In the genomic region with DNA sequence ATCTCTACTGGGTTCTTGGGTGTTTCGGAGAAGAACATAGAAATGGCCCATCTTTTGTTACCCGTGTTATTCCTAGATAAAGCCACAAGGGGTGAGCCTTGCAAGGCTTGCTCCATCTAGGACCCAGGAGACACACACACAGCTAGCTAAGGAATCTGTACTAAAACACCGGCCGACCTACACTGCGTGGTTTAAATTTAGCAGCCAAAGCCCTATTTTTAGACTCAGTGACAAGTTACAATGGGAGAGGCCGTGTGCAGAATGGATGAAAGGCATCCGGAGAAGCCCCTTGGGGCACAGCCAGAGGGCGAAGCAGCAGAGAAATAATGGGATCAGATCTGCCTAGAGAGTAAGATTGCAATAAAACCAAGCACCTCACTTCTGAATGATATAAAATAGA, we compare ENCODE assay signal across 9 mouse cellular contexts.
DNase-seq lines count a peak whose midpoint lies in the region; ATAC-seq and TF ChIP-seq lines count a peak whose summit lies in the region.
"Had no signal": no experiment of that assay in that cellular context is flagged by ENCODE, and none has a peak within 500 bp of the region (broad histone marks: within the 10 kb centered on the region; RNA-seq: fewer than 3 reads in every experiment).

No protein-coding gene starts in this region.

- H3K9me3 ChIP-seq in kidney, embryonic 15.5 days (replicated peaks), result no peaks in the 10 kb centered on the region
- no peaks in the 10 kb centered on the region for H3K9me3 ChIP-seq in embryonic facial prominence, embryonic 13.5 days
- no peaks in the 10 kb centered on the region for H3K9me3 ChIP-seq in intestine, postnatal 0 days (ENCODE audit: control insufficient read depth)

- H3K27me3 ChIP-seq in kidney, embryonic 15.5 days, result no peaks in the 10 kb centered on the region
- no peaks in the 10 kb centered on the region for H3K27me3 ChIP-seq in embryonic facial prominence, embryonic 13.5 days
- H3K27me3 ChIP-seq in intestine, postnatal 0 days (replicated peaks; ENCODE audit: control insufficient read depth, insufficient read depth, low read length), result no peaks in the 10 kb centered on the region

- H3K9ac ChIP-seq in kidney, embryonic 15.5 days, result no peak overlapping the region
- no peak overlapping the region for H3K9ac ChIP-seq in embryonic facial prominence, embryonic 13.5 days
- no peak overlapping the region for H3K9ac ChIP-seq in intestine, postnatal 0 days (ENCODE audit: low read depth, low read length)

- H3K4me2 ChIP-seq in kidney, embryonic 15.5 days, result no peak overlapping the region
- no peak overlapping the region for H3K4me2 ChIP-seq in embryonic facial prominence, embryonic 13.5 days
- H3K4me2 ChIP-seq in intestine, postnatal 0 days (replicated peaks; ENCODE audit: low read depth), result no peak overlapping the region

- peak; percentile 33 for TF ChIP-seq CTCF in intestine, postnatal 0 days (IDR thresholded peaks at IDR 0.05; ENCODE audit: low read depth)

- H3K36me3 ChIP-seq in kidney, embryonic 15.5 days, result no peaks in the 10 kb centered on the region
- H3K36me3 ChIP-seq in embryonic facial prominence, embryonic 13.5 days, result no peaks in the 10 kb centered on the region
- H3K36me3 ChIP-seq in intestine, postnatal 0 days (ENCODE audit: control insufficient read depth, insufficient read depth), result no peaks in the 10 kb centered on the region

- no peak overlapping the region for H3K4me3 ChIP-seq in kidney, embryonic 15.5 days (replicated peaks)
- no peak overlapping the region for H3K4me3 ChIP-seq in embryonic facial prominence, embryonic 13.5 days
- no peak overlapping the region for H3K4me3 ChIP-seq in intestine, postnatal 0 days (ENCODE audit: low read depth, low read length)

- no peak for ATAC-seq in kidney, embryonic 15.5 days (replicated peaks; ENCODE audit: low FRiP score)
- no peak for ATAC-seq in embryonic facial prominence, embryonic 13.5 days (ENCODE audit: insufficient number of reproducible peaks, insufficient read depth, low FRiP score, low TSS enrichment, low read depth)
- no peak for ATAC-seq in intestine, postnatal 0 days

- peak; percentile 42 to 45 for DNase-seq in cerebellum, postnatal 10 days
- no peak for DNase-seq in cerebellum, adult 9-11 months
- peak; percentile 9 for DNase-seq in kidney, postnatal 14 days
- no peak for DNase-seq in thymus, postnatal 4 days
- DNase-seq in layer of hippocampus, adult 9-10 months (ENCODE audit: low spot score), result no peak
- DNase-seq: cerebellum, adult 11-12 months had no signal

- H3K27ac ChIP-seq in kidney, embryonic 15.5 days, result no peak overlapping the region
- 0 out of 2 replicates have a peak overlapping the region, but pooled peaks have one; percentile 7 for H3K27ac ChIP-seq in embryonic facial prominence, embryonic 13.5 days
- no peak overlapping the region for H3K27ac ChIP-seq in intestine, postnatal 0 days (ENCODE audit: low read depth, low read length)

- H3K4me1 ChIP-seq in kidney, embryonic 15.5 days, result peaks cover 6% of the 10 kb centered on the region; the same call in 1 of the 2 replicates
- H3K4me1 ChIP-seq in embryonic facial prominence, embryonic 13.5 days, result peaks cover 8% of the 10 kb centered on the region; the same call in 1 of the 2 replicates
- H3K4me1 ChIP-seq in intestine, postnatal 0 days (replicated peaks; ENCODE audit: control insufficient read depth, insufficient read depth, low read length), result no peaks in the 10 kb centered on the region

- WGBS in kidney, embryonic 15.5 days, result 41% methylated on average over 8 of the region's 8 CpGs
- 22% methylated on average over 8 of the region's 8 CpGs for WGBS in embryonic facial prominence, embryonic 13.5 days
- WGBS in intestine, postnatal 0 days, result 53% methylated on average over 8 of the region's 8 CpGs

Comparison
In these comparisons a context has a peak if more than half of its experiments do, and no peak if none do; other contexts are left out.
1. DNase-seq: peak in cerebellum, postnatal 10 days (2 of 2) and kidney, postnatal 14 days (single experiment); none in cerebellum, adult 9-11 months (single experiment), thymus, postnatal 4 days (single experiment) and layer of hippocampus, adult 9-10 months (single experiment).